Mouse (Mus musculus): ENCODE measurements at regions not wholly inside any gene's neighbourhood (a gene's known extent, or its start where the extent isn't known, plus 50 kb on each side); places are given as distances from the start of the nearest gene placed in this dataset.
"Not testable (repeated sequence)": the region's sequence is repeated elsewhere in the genome, so short reads cannot be mapped to it uniquely, and the experiment has no call there.

GRCm38 (mm10) chr16:20861256-20861655 is 126.9 kb upstream of the Thpo start:
- no peak for DNase-seq (ENCODE audit: low spot score in 2 of 2)

- not testable (repeated sequence) for DNase-seq (ENCODE audit: low spot score in 2 of 2)
These were observed 126.3 kb upstream of the Thpo start for GRCm38 (mm10) chr16:20860606-20861005.

GRCm38 (mm10) chr16:20854696-20855213 is 120.4 kb upstream of the Thpo start:
- no peak for DNase-seq (ENCODE audit: low spot score in 2 of 2)

GRCm38 (mm10) chr16:20838151-20838550 is 103.8 kb upstream of the Thpo start:
- no peak for DNase-seq (ENCODE audit: low spot score in 2 of 2)

- no peak for DNase-seq (ENCODE audit: low spot score in 2 of 2)
These were observed 102.6 kb upstream of the Thpo start for GRCm38 (mm10) chr16:20836866-20837265.

- DNase-seq (ENCODE audit: low spot score in 2 of 2), result not testable (repeated sequence)
These were observed 99.5 kb upstream of the Thpo start for GRCm38 (mm10) chr16:20833838-20834237.

- no peak for DNase-seq (ENCODE audit: low spot score in 2 of 2)
These were observed 99.0 kb upstream of the Thpo start for GRCm38 (mm10) chr16:20833301-20833700.

GRCm38 (mm10) chr16:20829732-20830435 is 95.6 kb upstream of the Thpo start:
- DNase-seq (ENCODE audit: low spot score in 2 of 2), result no peak

- DNase-seq (ENCODE audit: low spot score in 2 of 2), result no peak
These were observed 94.9 kb upstream of the Thpo start for GRCm38 (mm10) chr16:20828996-20829731.

- no peak for DNase-seq (ENCODE audit: low spot score in 2 of 2)
These were observed 89.9 kb upstream of the Thpo start for GRCm38 (mm10) chr16:20824226-20824625.

- DNase-seq (ENCODE audit: low spot score in 2 of 2), result no peak
These were observed 86.6 kb upstream of the Thpo start for GRCm38 (mm10) chr16:20820939-20821338.

GRCm38 (mm10) chr16:20819568-20819967 is 85.3 kb upstream of the Thpo start:
- no peak for DNase-seq (ENCODE audit: low spot score in 2 of 2)

- no peak for DNase-seq (ENCODE audit: low spot score in 2 of 2)
These were observed 84.4 kb upstream of the Thpo start for GRCm38 (mm10) chr16:20818711-20819189.

- DNase-seq (ENCODE audit: low spot score in 2 of 2), result no peak
These were observed 80.7 kb upstream of the Thpo start for GRCm38 (mm10) chr16:20814976-20815375.

GRCm38 (mm10) chr16:20814240-20814639 is 79.9 kb upstream of the Thpo start:
- no peak for DNase-seq (ENCODE audit: low spot score in 2 of 2)

GRCm38 (mm10) chr16:20812025-20812424 is 77.7 kb upstream of the Thpo start:
- not testable (repeated sequence) for DNase-seq (ENCODE audit: low spot score in 2 of 2)

GRCm38 (mm10) chr16:20810322-20810721 is 76.0 kb upstream of the Thpo start:
- DNase-seq (ENCODE audit: low spot score in 2 of 2), result no peak

GRCm38 (mm10) chr16:20808263-20808662 is 74.0 kb upstream of the Thpo start:
- DNase-seq (ENCODE audit: low spot score in 2 of 2), result no peak

GRCm38 (mm10) chr16:20806739-20807138 is 72.4 kb upstream of the Thpo start:
- DNase-seq (ENCODE audit: low spot score in 2 of 2), result no peak

GRCm38 (mm10) chr16:20805793-20806192 is 71.5 kb upstream of the Thpo start:
- DNase-seq (ENCODE audit: low spot score in 2 of 2), result no peak

GRCm38 (mm10) chr16:20805086-20805485 is 70.8 kb upstream of the Thpo start:
- no peak for DNase-seq (ENCODE audit: low spot score in 2 of 2)

GRCm38 (mm10) chr16:20804601-20805017 is 70.3 kb upstream of the Thpo start:
- DNase-seq (ENCODE audit: low spot score in 2 of 2), result peak; percentile 60 to 61
